Mouse (Mus musculus) lung, postnatal 0 days (tissue): Measurements from ENCODE around the gene Sipa1l2.

ENCODE experiments used
- CTCF ChIP-seq: IDR thresholded peaks from 2 replicates; pipeline ENCODE4 v1.5.1; 2016; ENCODE audit warnings: antibody characterized with exemption, mild to moderate bottlenecking
- EP300 ChIP-seq: IDR thresholded peaks from 2 replicates; pipeline ENCODE4 v1.6.1; 2016; ENCODE audit warnings: antibody characterized with exemption, mild to moderate bottlenecking, control low read depth

DNA sequence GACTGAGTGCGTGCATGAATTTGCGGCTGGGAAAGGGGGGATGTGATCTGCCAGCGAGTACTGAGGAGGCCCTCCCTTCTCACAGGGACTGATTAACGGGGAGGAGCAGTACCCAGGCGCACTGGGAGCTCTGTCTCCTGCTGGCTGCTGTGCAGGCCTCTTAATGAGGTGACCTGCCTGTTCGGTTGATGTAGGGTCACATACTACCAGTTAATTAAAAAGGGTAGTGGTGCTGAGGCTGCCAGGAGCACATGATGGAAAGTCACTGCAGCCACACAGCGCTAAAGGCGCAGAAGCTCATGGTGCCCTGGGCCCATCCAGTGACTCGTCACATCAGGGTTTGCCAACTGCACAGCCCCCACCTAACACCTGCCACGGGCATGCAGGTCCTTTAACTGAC lies 145.7 kb downstream of the Sipa1l2 start:
- TF ChIP-seq CTCF: no peak
- no peak for TF ChIP-seq EP300
